Mouse (Mus musculus) lung, postnatal 10 days (tissue): ENCODE data around the gene Olfr676.
"Not testable (repeated sequence)": the region's sequence is repeated elsewhere in the genome, so short reads cannot be mapped to it uniquely, and the experiment has no call there.

Source experiments
- DNase-seq: peaks from one replicate; pipeline ENCODE4 v3.0.0; 2021

The Olfr676 gene

GRCm38 (mm10) chr7:105032398-105032797 lies at the start of gene Olfr676:
Olfr676 (plus strand) TSS chr7:105032698.
- no peak for DNase-seq

- DNase-seq: no peak
Observed at GRCm38 (mm10) chr7:105001929-105002328, 30.6 kb upstream of the Olfr676 start, which contains the start of gene Olfr672. Olfr672 (minus strand) TSS chr7:105002029.

- no peak for DNase-seq
Observed at GRCm38 (mm10) chr7:105022530-105022929, 10.0 kb upstream of the Olfr676 start.

- no peak for DNase-seq
Observed at GRCm38 (mm10) chr7:105028360-105028759, 4.1 kb upstream of the Olfr676 start, which contains the start of gene Olfr675. Olfr675 (minus strand) TSS chr7:105028460.

GRCm38 (mm10) chr7:105033836-105034235 lies 1.3 kb downstream of the Olfr676 start:
- not testable (repeated sequence) for DNase-seq

GRCm38 (mm10) chr7:105058951-105059350 lies 26.5 kb downstream of the Olfr676 start:
- no peak for DNase-seq

GRCm38 (mm10) chr7:105064175-105064574 lies 31.7 kb downstream of the Olfr676 start, which contains the start of gene Olfr678:
Olfr678 (plus strand) TSS chr7:105064475.
- DNase-seq: no peak

GRCm38 (mm10) chr7:105080905-105081304 lies 48.4 kb downstream of the Olfr676 start, which contains the start of gene Olfr679:
Olfr679 (plus strand) TSS chr7:105081205.
- no peak for DNase-seq
